Comparison of ENCODE assay signal across 9 mouse cellular contexts in the genomic region with DNA sequence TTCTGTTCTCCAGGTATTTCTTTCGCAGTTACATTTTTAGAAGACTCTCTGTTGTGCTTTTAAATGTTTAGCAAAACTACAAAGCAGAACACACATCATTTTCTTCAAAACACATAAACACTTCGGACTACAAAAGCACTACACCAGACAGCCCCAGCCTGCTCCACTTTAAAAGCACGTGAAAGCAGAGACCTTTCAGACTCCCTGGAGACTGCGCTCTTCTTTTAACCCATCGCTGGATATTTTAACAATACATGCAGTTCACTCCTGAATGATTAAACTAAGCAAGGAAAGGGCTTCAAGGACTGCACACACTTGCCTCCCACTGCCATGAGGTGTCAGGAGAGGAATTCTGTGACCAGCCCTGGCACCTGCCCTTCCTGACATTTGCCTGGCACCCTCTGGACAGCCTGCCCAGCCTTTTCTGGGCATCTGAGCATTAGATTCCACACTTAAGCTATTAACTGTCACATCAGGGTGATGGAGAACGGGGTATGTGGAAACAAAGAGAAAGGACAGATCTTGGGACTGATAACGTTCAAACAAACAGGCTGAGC. TPM values are rescaled to one million over a fixed set of nuclear protein-coding genes. Genes with fewer than 3 reads are reported as not detected.
DNase-seq lines count a peak whose midpoint lies in the region; ATAC-seq and TF ChIP-seq lines count a peak whose summit lies in the region.
"Had no signal": no experiment of that assay in that cellular context is flagged by ENCODE, and none has a peak within 500 bp of the region (broad histone marks: within the 10 kb centered on the region; RNA-seq: fewer than 3 reads in every experiment).

No protein-coding gene starts in this region.

- no peaks in the 10 kb centered on the region for H3K27me3 ChIP-seq in lung, postnatal 0 days (replicated peaks; ENCODE audit: insufficient read depth, low read length)
- H3K27me3 ChIP-seq in heart, adult 2 months (ENCODE audit: control insufficient read depth, insufficient read depth, low read length): no peaks in the 10 kb centered on the region

- no peak overlapping the region for H3K4me2 ChIP-seq in lung, postnatal 0 days (replicated peaks; ENCODE audit: low read depth, low read length)

- no peaks in the 10 kb centered on the region for H3K4me1 ChIP-seq in lung, postnatal 0 days (ENCODE audit: insufficient read depth, low read depth, low read length)
- no peaks in the 10 kb centered on the region; the same call in 1 of the 2 replicates for H3K4me1 ChIP-seq in heart, adult 2 months (ENCODE audit: control insufficient read depth, insufficient read depth, low read length)

- intact Hi-C loops in gastrocnemius, postnatal 36 days (cut with DNase I): loop anchor here (5.0 kb wide), 1 partner anchor 300 kb away; no protein-coding TSS in a partner anchor
- intact Hi-C loops in heart, adult 2 months (cut with DNase I): loop anchor here (5.0 kb wide), 1 partner anchor 890 kb away; no protein-coding TSS in a partner anchor

- H3K27ac ChIP-seq in lung, postnatal 0 days (ENCODE audit: low read length): no peak overlapping the region
- no peak overlapping the region for H3K27ac ChIP-seq in heart, adult 2 months
- H3K27ac ChIP-seq: liver, embryonic 14.5 days had no signal

- ATAC-seq in lung, postnatal 0 days: no peak

- no peak overlapping the region for H3K4me3 ChIP-seq in lung, postnatal 0 days (ENCODE audit: low read depth, low read length)
- H3K4me3 ChIP-seq in heart, adult 2 months: no peak overlapping the region

- no peaks in the 10 kb centered on the region for H3K9me3 ChIP-seq in lung, postnatal 0 days (ENCODE audit: low read length)

- DNase-seq in gastrocnemius, adult 18-20 months (ENCODE audit: low spot score): peak; percentile 48
- no peak for DNase-seq in gastrocnemius, postnatal 36 days
- no peak for DNase-seq in lung, postnatal 0 days (ENCODE audit: low spot score)
- no peak for DNase-seq in lung, postnatal 4 days
- DNase-seq in heart, adult 2 months: peak; percentile 28 to 32
- DNase-seq in heart, postnatal 4 days: peak; percentile 58
- DNase-seq in natural killer cell, adult 2 months (ENCODE audit: low spot score in 2 of 2): no peak
- DNase-seq: kidney, adult 8-10 months had no signal

- no peaks in the 10 kb centered on the region for H3K79me2 ChIP-seq in heart, adult 2 months (replicated peaks; ENCODE audit: control insufficient read depth, insufficient read depth, low read length)

- TF ChIP-seq POLR2A in heart, adult 2 months (IDR thresholded peaks at IDR 0.05; ENCODE audit: insufficient read depth, low read depth, low read length): no peak

- no peak overlapping the region for H3K9ac ChIP-seq in lung, postnatal 0 days (replicated peaks; ENCODE audit: low read depth)
- no peak overlapping the region for H3K9ac ChIP-seq in heart, adult 2 months (ENCODE audit: low read depth, low read length)
- H3K9ac ChIP-seq: liver, embryonic 14.5 days had no signal

- no peak for TF ChIP-seq EP300 in lung, postnatal 0 days (IDR thresholded peaks at IDR 0.05)
- 0 out of 2 replicates have a peak, but pooled peaks have one; percentile 23 for TF ChIP-seq EP300 in heart, adult 2 months (IDR thresholded peaks at IDR 0.05; ENCODE audit: insufficient read depth, low read depth, low read length)

- H3K36me3 ChIP-seq in lung, postnatal 0 days (ENCODE audit: insufficient read depth, low read length): no peaks in the 10 kb centered on the region
- H3K36me3 ChIP-seq in heart, adult 2 months (ENCODE audit: control insufficient read depth, insufficient read depth, low read length): no peaks in the 10 kb centered on the region

- TF ChIP-seq CTCF in lung, postnatal 0 days (IDR thresholded peaks at IDR 0.05): peak; percentile 34
- TF ChIP-seq CTCF in heart, adult 2 months (IDR thresholded peaks at IDR 0.05): peak; percentile 71

- whole genome bisulfite sequencing in lung, postnatal 0 days: 33% methylated on average over 7 of the region's 7 CpGs
- 50% methylated on average over 7 of the region's 7 CpGs for WGBS in heart, adult 2 months

RNA-seq across cellular contexts. Expression of a gene that starts 25.2 kb away (rescaled TPM):
- 10 to 100 TPM; 25.2 to 28.0 TPM for total RNA-seq in gastrocnemius, adult 18-20 months (2021)
- 10 to 100 TPM; 15.1 to 17.7 TPM for total RNA-seq in gastrocnemius, postnatal 36 days (2021)
- polyA plus RNA-seq in lung, postnatal 0 days (2015; fragmentation: Nextera tagmentation; extraction: Ambion mirVana): 23.9 and 32.5 TPM in 2 replicates
- 10 to 100 TPM; 52.8 to 54.7 TPM for total RNA-seq in heart, adult 2 months (2021)
- 33.1 and 47.6 TPM in 2 replicates for polyA plus RNA-seq in heart, adult 2 months (2012; rRNA removed)
- total RNA-seq in heart, postnatal 4 days (2021): 100 to 1,000 TPM in 1 of 2 experiments, 10 to 100 TPM in 1; 90.6 to 101 TPM

Comparison
In these comparisons a context has a peak if more than half of its experiments do, and no peak if none do; other contexts are left out.
1. DNase-seq: peak in gastrocnemius, adult 18-20 months (single experiment), heart, adult 2 months (2 of 2) and heart, postnatal 4 days (single experiment); none in gastrocnemius, postnatal 36 days (0 of 2), lung, postnatal 0 days (single experiment), lung, postnatal 4 days (0 of 2) and natural killer cell, adult 2 months (0 of 2).